Mouse (Mus musculus) liver, embryonic 14.5 days (tissue): ENCODE measurements around the gene Fkbp15.
"Not testable (repeated sequence)": the region's sequence is repeated elsewhere in the genome, so short reads cannot be mapped to it uniquely, and the experiment has no call there.

Experiments
- CTCF ChIP-seq: IDR thresholded peaks from 2 replicates; pipeline ENCODE4 v1.5.1; 2016; ENCODE audit warnings: antibody characterized with exemption, low read depth, control low read depth
- EP300 ChIP-seq: IDR thresholded peaks from 2 replicates; pipeline ENCODE4 v1.6.1; 2016; ENCODE audit warnings: antibody characterized with exemption, low read depth

- TF ChIP-seq CTCF, EP300: not testable (repeated sequence)
These were observed 94.3 kb downstream of the Fkbp15 start for GRCm38 (mm10) chr4:62266016-62266415.
